Mouse (Mus musculus) thymus, postnatal 14 days (tissue): ENCODE measurements around the gene Unc119.

Experiments
- DNase-seq: peaks from one replicate; pipeline ENCODE4 v3.0.0; 2021

Gene Unc119

GRCm38 (mm10) chr11:78343381-78344327 is at the start of gene Unc119:
Gene Unc119 (plus strand): TSS chr11:78343482.
- peak; percentile 89 for DNase-seq

GRCm38 (mm10) chr11:78294585-78294984 is 48.7 kb upstream of the Unc119 start:
- no peak for DNase-seq

GRCm38 (mm10) chr11:78300917-78301316 is 42.4 kb upstream of the Unc119 start:
- no peak for DNase-seq

- DNase-seq: peak; percentile 92
Observed at GRCm38 (mm10) chr11:78301357-78302084, 41.8 kb upstream of the Unc119 start, which contains the start of gene Spag5. Gene Spag5 (plus strand): TSS chr11:78301529.

- no peak for DNase-seq
Observed at GRCm38 (mm10) chr11:78305272-78305671, 38.0 kb upstream of the Unc119 start.

GRCm38 (mm10) chr11:78310861-78311511 is 32.3 kb upstream of the Unc119 start:
- no peak for DNase-seq

- DNase-seq: no peak
Observed at GRCm38 (mm10) chr11:78313662-78314061, 29.6 kb upstream of the Unc119 start.

- DNase-seq: no peak
Observed at GRCm38 (mm10) chr11:78318411-78318810, 24.9 kb upstream of the Unc119 start.

- no peak for DNase-seq
Observed at GRCm38 (mm10) chr11:78322076-78322831, 21.0 kb upstream of the Unc119 start.

- peak; percentile 76 for DNase-seq
Observed at GRCm38 (mm10) chr11:78322860-78323259, 20.4 kb upstream of the Unc119 start, which contains the start of gene Aldoc. Gene Aldoc (plus strand): TSS chr11:78322968.

- no peak for DNase-seq
Observed at GRCm38 (mm10) chr11:78324000-78324785, 19.1 kb upstream of the Unc119 start.

- no peak for DNase-seq
Observed at GRCm38 (mm10) chr11:78324965-78325364, 18.3 kb upstream of the Unc119 start.

- no peak for DNase-seq
Observed at GRCm38 (mm10) chr11:78327215-78327614, 16.1 kb upstream of the Unc119 start.

GRCm38 (mm10) chr11:78327634-78328511 is 15.4 kb upstream of the Unc119 start, which contains the start of gene Pigs:
Gene Pigs (plus strand): TSS chr11:78328415.
- DNase-seq: peak; percentile 95

- DNase-seq: no peak
Observed at GRCm38 (mm10) chr11:78328512-78329056, 14.7 kb upstream of the Unc119 start.

- no peak for DNase-seq
Observed at GRCm38 (mm10) chr11:78332676-78333075, 10.6 kb upstream of the Unc119 start.

GRCm38 (mm10) chr11:78333992-78334391 is 9.3 kb upstream of the Unc119 start:
- no peak for DNase-seq

GRCm38 (mm10) chr11:78337040-78337439 is 6.2 kb upstream of the Unc119 start:
- DNase-seq: no peak

- no peak for DNase-seq
Observed at GRCm38 (mm10) chr11:78341702-78342101, 1.6 kb upstream of the Unc119 start.

GRCm38 (mm10) chr11:78344328-78344889 is 1.1 kb downstream of the Unc119 start:
- no peak for DNase-seq
